Mouse (Mus musculus): ENCODE data around the gene Tbc1d22a.

- TF ChIP-seq CTCF (IDR thresholded peaks at IDR 0.05; ENCODE audit: extremely low read depth, insufficient read depth, insufficient read length, insufficient replicate concordance): no peak
- TF ChIP-seq POLR2A (IDR thresholded peaks at IDR 0.05; ENCODE audit: low read depth, low read length): no peak
Measured at GRCm38 (mm10) chr15:86280137-86280536, 65.9 kb downstream of the Tbc1d22a start.

Measured in spleen, adult 2 months (tissue).